Mouse (Mus musculus) olfactory bulb, adult 2 months (tissue): ENCODE measurements at regions not wholly inside any gene's neighbourhood (a gene's known extent, or its start where the extent isn't known, plus 50 kb on each side); places are given as distances from the start of the nearest gene placed in this dataset.

ENCODE experiments used
- CTCF ChIP-seq: fragments of 200-500 bp; IDR thresholded peaks from 2 replicates; pipeline ENCODE4 v1.5.1; 2012; ENCODE audit warnings: low read depth, mild to moderate bottlenecking, low read length, moderate library complexity; ENCODE audit not compliant: insufficient read depth
- POLR2A ChIP-seq: fragments of 200-500 bp; IDR thresholded peaks from 2 replicates; pipeline ENCODE4 v1.6.1; 2012; ENCODE audit warnings: mild to moderate bottlenecking, low read depth, low read length, moderate library complexity; ENCODE audit not compliant: insufficient read depth

DNA sequence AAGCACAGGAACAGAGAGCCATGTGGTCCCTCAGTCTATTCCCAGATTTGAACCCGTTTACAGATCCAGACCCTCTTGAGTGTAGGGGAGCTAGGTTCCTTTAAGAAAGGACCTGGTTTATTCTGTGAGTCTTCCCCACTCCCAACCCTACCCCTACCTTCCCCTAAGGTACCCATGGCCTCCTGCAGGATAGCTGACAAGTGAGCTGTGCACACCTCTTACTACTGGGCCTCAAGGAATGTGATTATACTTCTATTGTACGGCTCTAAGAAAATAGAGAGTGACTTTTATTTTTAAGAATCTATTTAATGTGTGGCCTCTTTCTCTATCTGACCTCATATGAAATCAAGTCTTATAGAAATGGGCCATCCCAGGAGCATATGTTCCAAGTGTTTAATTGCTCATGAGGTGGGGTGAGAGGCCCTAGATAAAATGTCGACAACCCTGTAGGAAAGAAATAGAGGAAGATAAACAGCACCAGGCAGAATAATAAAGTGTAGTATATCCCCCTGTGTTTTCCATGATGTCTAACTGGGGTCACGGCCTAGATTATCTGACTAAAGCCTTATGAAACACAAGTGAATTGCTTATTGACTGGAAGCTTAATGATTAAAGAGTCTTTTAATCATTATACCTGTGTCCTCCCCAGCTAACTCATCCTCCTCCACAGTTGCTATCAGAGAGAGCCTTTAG, 145.7 kb upstream of the Cdh5 start:
- TF ChIP-seq CTCF (no peak), POLR2A (no peak)
